Mouse (Mus musculus): Measurements from ENCODE around the gene Pcdh9.

Gene Pcdh9

GRCm38 (mm10) chr14:93786234-93786633 lies 104.2 kb downstream of the Pcdh9 start:
- no peak for DNase-seq (ENCODE audit: low spot score)

- no peak for DNase-seq (ENCODE audit: low spot score)
Measured at GRCm38 (mm10) chr14:93785031-93785430, 105.4 kb downstream of the Pcdh9 start.

DNA sequence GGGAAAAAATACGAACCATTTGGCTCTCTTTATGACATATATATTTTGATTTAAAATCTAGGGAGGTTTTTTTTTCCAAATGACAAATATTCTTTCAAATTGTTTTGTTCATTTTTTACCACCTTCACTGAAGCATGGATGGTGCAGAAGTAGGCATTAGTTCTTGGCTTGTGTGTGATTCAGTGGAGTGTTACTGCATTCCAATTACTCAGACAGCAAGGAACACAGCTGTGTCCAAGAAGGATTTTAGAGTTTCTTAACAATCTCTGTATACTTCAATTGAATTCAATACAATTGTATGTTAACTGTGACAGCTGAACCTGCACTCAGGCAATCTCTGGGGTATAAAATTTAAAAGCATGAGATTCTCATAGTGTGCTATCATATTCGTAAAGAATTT lies 127.6 kb downstream of the Pcdh9 start:
- no peak for DNase-seq (ENCODE audit: low spot score)

DNA sequence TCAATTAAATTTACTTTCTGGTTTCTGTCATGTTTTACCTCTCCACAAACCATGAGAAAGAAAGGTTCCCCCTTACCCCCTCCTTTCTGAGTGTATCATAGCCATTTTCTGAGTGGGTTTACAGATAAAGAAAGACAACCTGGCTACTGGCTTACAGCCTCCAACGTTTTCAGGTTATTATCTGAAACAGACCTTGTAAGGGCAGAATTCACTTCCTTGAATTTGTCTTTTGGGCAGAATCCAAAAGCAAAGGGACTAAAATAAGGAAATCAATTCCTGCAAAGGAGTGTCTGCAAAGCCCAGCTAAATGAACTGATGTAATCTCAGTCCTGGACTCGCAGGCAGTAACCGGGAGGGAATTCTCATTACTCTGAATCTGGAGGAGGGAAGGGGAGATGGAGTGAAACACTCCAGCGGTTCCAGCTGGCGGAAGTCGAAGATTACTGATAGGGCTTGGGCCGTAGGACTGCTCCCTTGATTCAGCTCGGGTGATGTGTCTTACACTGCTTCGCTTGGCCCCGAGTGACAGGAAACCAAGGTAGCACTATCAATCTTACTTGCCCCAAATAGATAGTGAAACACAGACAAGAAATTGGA lies 156.3 kb downstream of the Pcdh9 start:
- peak; percentile 2 for DNase-seq (ENCODE audit: low spot score)

GRCm38 (mm10) chr14:93725798-93726197 lies 164.7 kb downstream of the Pcdh9 start:
- DNase-seq (ENCODE audit: low spot score) = no peak

DNA sequence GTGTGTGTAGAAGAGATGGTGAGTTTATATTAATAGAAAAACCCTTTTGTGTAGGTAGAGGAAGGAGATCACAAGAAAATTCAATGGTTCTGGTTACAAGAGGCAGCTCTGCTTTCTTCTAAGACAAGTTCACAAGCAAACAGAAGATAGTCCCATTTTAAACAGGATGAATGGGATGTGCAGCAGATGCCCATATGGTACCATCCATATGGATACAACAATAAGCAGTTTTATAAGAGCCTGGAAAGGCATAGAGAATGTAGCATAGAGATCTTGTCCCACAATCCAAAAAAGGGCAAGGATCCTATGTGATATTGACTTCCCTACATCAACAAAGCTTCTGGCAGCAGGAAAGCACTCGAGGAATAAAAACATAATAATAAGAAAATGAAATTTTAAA lies 171.3 kb downstream of the Pcdh9 start:
- no peak for DNase-seq (ENCODE audit: low spot score)

- no peak for DNase-seq (ENCODE audit: low spot score)
Measured at GRCm38 (mm10) chr14:93713250-93713935, 177.1 kb downstream of the Pcdh9 start.

DNA sequence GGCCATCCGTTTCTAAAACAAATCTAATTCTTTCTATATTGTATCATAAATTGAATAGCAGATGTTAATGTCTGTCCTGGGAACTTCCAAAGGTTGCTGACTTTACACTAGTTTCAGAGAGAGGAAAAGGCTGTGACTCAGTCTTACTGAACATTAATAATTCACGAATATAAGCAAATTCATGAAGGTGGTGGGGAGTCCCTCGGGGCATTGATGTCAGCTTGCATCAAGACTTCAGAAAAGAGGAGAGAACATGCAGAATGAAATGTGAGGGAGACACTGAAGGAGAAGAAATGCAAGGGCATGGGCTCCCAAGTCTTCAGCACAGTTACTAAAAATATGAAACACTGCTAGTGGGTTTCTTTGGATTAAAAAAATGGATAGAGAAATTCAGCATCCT lies 181.8 kb downstream of the Pcdh9 start:
- DNase-seq (ENCODE audit: low spot score) = no peak

DNA sequence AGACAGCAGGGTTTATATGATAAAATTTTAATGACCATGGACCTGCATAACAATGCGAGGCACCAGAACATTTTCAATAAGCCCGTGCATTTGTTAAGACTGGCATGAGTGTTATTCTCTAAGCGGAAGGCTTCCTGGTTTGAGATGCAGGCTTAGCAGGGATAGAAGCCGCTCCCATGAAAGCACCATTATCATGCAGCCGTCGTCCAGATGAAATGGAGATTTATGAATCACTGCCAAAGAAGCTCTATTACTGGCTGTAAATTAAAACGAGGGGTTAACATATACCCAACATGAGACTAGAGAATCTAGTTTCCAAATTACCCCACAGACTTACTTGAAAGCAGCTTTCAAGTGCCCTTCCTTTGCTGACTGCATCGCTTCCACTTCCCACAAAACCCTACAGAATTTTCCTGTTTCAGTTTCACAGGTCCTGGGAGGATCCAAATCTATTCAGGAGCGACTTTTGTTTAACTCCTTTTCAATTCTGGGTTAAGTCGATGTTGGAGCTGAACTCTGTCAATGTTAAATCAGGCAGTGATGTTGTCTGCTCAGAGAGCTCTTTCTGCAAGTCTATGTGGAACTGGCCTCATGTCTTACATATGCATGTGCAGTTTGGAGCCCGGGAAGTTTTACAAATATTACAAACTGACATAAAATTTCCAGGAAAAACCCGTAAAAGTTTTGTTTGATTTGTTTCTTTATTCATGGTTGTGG lies 188.9 kb downstream of the Pcdh9 start:
- DNase-seq (ENCODE audit: low spot score) = no peak

- DNase-seq (ENCODE audit: low spot score) = no peak
Measured at GRCm38 (mm10) chr14:93700916-93701315, 189.6 kb downstream of the Pcdh9 start.

DNA sequence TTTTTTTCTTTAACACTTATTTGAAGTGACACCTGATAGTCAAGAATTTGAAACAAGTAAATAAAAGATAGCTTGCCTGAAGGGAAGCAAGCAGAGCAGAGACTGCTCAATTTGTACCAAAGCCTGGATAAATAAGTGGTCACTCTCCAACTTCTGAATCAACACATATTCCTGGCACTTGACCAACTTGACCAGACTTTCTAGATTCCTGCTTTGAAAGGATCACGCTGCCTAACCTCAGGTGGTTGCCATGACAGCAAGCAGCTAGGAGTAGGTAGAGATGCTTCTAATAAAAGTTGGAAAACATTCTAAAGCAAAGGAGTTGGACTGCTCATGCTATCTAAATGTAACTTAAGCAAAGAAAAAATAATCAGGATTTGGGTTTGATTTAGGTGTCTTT lies 205.8 kb downstream of the Pcdh9 start:
- DNase-seq (ENCODE audit: low spot score) = no peak

DNA sequence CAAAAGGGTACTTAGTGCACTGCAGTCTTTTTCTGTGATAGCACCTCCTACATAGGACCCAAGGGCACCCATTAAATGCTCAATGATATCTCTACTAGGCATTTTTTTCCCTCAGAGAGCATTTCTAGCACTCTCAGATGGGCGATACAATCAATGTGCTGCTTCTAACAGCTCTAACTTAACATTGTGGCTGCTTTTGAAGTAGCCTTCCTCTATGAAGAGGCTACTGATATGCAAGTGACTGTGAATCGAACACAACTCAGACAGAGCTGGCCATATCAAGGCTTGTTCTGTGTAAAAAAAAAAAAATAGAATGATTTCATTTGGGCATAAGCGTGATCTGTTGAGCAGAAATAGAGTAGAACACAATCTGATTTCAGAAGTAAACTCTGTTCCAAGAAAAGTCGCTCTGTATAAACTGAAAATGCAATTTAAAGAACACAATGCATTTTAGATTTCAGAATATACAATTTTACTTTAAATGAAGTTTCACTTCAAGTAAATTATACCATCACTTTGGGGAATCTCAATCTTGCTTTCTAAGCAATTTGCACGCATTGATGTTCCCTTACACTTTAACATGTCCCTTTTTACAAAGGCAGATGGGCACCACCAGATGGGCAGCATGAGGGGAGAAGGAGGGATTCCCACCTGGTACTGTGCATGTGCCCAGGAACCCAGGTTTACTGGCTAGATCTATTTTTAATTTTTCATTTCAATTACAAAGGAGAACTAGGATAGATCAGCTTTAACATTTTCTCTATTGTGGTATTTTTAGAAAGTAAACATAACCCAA lies 215.0 kb downstream of the Pcdh9 start:
- DNase-seq (ENCODE audit: low spot score) = no peak

DNA sequence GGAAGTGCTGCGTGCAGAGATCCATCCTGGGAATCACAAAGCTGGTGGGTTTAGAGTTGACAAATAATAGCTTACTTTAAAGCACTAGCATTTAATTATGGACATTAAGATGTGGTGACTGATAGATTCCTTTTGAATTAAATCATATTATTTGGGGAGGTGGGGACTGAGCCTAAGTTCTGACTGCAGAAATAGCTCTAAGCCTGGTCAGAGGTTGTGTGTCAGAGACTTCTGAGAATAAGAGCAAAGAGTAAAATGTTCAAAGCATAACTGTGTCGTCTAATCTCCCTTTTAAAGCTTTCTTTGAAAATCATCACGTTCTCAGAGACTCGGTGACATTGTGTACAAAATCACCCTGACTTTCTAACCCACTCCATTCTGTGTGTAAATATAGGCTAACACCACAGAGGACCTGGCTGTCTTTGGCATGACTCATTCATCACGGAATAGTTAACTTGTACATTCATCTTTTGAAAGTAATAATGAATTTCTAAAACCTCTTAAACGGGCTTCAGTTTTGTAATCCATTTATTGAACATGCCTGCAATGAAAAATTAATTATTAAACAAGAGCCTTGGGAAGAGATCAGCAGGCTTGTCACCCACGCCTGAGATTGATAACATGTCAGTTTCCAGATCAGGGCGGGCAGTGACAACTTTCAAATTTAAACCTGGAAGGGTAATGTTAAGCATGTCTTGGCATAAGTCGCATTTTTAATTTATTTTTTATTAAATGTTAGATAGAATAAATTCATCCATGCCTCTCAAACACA lies 236.3 kb downstream of the Pcdh9 start:
- DNase-seq (ENCODE audit: low spot score) = no peak

- DNase-seq (ENCODE audit: low spot score) = no peak
Measured at GRCm38 (mm10) chr14:93627241-93627640, 263.2 kb downstream of the Pcdh9 start.

DNA sequence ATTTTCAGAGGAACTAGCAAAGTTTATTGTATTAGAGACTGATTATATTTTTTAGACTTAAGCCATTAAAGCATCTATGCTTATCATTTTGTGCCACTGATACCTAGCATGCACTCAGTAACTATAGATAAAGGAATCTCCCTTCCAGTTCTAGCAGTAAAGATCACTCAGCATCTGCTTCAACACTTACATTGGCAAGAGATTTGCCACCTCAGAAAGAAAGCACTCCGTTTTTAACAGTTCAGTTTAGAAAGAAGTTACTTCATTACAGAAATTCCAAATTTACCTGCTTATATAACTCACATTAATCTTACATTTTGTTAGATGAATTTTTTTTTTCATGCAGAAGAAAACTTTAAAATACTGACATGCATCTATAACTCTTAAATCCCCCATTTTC lies 266.3 kb downstream of the Pcdh9 start:
- DNase-seq (ENCODE audit: low spot score) = no peak

DNA sequence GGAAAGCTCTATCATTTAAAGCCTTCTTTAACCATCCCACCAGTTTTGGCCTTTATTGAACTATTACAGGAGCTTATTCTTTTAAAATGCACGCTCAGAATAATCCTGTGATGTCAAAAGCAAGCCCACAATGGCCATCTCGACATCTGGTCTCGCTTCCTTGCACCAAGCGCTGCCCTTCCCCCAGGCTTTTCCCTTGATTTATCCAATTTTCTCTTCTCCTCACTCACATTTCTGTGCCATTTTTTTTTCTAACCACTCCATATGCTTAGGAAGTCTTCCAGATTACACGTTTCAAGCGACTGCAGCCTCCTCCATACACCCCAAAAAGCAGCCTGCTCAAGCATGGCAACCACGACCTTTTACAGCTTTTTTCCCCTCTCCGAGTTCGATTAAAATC lies 269.3 kb downstream of the Pcdh9 start:
- no peak for DNase-seq (ENCODE audit: low spot score)

DNA sequence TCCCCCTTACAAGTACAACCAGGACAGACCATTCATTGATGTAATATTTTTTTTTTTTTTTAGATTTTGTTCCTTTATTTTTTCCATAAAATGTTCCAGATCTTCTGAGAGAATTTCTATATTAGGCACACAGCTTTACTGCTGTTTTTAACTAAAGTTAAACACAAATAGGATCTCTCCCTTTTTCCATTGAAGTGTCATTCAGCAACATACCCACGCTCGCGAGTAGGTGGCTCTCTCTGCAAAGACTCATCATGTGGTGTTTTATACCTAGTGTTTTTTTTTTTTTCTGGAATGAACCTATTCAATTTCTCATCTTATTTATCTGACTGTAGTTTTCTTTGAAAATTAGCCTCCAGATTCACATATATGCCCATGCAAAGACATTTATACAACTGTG lies 282.9 kb downstream of the Pcdh9 start:
- no peak for DNase-seq (ENCODE audit: low spot score)

DNA sequence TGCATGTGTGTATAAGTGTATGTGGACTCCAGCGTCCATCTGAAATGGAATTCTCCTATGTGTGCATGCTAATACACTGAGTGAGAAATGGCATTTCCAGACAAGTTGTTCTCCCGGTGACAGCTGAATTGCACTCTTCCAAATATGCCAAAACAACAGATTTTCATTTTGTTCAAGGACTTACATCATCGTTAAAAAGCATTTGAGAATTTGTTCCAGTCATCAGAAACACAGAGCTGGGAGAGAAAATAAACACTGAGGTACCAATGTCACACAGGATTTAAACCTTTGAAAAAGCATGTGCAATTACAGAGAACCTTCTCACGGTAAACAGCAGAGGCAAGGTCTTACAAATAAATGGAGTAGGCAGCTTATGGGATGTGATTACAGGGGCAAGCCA lies 290.5 kb downstream of the Pcdh9 start:
- DNase-seq (ENCODE audit: low spot score) = no peak

DNA sequence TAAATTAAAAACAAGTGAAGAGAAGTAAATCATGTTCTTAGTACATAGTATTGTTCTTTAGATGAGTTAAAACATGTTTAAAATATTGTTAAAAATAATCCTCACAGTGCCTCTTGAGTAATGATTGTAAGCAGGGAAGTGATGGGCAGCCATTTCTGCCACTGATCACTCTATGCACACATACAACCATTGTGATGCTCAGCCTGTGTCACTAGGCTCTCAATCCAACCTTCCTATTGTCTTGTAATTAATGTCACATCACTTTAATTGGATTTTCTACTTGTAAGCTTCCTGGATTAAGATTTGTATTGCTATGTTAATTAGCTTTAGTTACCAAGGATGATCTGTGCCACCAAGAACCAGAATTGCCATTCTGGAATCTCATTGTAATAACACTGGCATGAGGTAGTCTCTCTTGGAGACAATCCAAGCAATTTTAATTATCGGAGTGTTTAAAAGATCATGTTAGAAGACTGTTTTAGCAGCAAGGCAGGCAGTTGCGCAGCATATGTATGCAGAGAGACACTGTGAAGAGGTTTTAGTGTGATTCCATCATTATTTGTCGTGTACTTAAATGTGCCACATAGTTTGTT lies 305.0 kb downstream of the Pcdh9 start:
- DNase-seq (ENCODE audit: low spot score) = no peak

DNA sequence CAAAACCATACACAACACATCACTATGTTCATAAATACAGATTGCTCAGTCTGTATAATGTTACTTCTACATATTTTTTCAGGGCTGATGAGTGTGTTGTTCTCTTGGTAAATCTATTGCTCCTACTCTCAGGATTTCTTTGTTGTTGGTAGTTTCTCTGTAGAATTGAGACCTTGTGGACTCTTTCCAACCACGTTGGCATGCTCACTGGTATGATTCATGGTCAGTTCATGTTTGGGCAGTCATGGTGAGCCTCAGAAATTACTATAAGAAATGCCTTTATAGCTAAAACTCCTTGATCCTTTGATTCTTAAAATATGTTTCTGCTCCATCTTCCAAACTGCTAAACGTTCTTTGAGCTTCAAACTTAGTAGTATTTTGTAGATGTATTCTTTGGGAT lies 326.1 kb downstream of the Pcdh9 start:
- DNase-seq (ENCODE audit: low spot score) = no peak

DNA sequence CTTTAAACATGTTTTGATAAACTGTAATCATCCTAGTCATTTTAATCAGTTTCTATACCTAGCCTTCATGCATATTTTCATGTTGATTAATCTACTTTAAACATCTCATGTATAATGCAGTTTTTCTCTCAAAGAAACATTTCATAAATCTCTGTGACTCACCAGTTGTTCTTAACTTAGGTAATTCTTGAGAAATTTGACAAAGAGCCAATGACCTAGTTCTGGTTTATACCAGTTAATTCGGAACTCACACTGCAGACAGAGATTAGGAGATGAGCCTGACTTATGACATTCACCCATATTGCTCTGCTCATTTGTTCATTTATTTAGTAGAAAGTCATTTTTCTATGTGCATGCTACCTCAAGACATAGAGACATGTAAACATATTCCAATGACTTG lies 328.9 kb downstream of the Pcdh9 start:
- DNase-seq (ENCODE audit: low spot score) = no peak

DNA sequence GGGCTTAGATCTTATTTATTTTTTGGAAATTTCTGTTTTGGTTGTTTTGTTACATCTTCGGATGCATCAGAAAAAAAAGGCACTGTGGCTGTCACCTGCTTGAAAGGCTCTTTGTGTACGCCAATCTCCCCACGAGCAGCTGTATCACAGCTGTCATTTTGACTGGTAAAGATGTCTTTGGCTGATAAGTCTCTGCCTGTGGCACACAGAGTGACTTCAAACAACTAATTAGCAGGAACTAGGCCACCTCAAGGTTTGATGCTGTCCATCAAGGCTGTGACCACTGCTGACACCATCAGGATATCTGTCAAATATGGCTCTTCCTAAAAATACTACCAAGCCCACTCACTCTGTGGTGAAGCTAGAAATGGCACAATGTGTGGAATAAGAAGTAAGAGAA lies 336.7 kb downstream of the Pcdh9 start:
- no peak for DNase-seq (ENCODE audit: low spot score)
